Mouse (Mus musculus) midbrain, embryonic 13.5 days (tissue): ENCODE measurements around the gene Cbfb. TPM values are rescaled to one million over a fixed set of nuclear protein-coding genes. Genes with fewer than 3 reads are reported as not detected.

ENCODE experiments used
- ATAC-seq: fragments of 200-750 bp; cut with Nextera tagmentation; 2 replicates; pipeline ENCODE4 v1.8.0; 2017; ENCODE audit warnings: mild to moderate bottlenecking, moderate TSS enrichment, moderate library complexity
- H3K27ac ChIP-seq: fragments of 300-500 bp; sonication (generic); 2 replicates; pipeline ENCODE4 v1.5.1; 2015; ENCODE audit warnings: inconsistent platforms, mild to moderate bottlenecking, moderate library complexity
- H3K27me3 ChIP-seq: fragments of 300-500 bp; sonication (generic); 2 replicates; pipeline ENCODE4 v1.6.1; 2015; ENCODE audit warnings: mild to moderate bottlenecking, inconsistent platforms
- H3K36me3 ChIP-seq: fragments of 300-500 bp; sonication (generic); 2 replicates; pipeline ENCODE4 v1.6.1; 2015; ENCODE audit warnings: mild to moderate bottlenecking, inconsistent platforms
- H3K4me1 ChIP-seq: fragments of 300-500 bp; sonication (generic); replicated peaks from 2 replicates; pipeline ENCODE4 v1.6.1; 2015; ENCODE audit warnings: inconsistent platforms
- H3K4me2 ChIP-seq: fragments of 300-500 bp; sonication (generic); replicated peaks from 2 replicates; pipeline ENCODE4 v1.6.1; 2015; ENCODE audit warnings: moderate library complexity, mild to moderate bottlenecking, inconsistent platforms
- H3K4me3 ChIP-seq: fragments of 300-500 bp; sonication (generic); replicated peaks from 2 replicates; pipeline ENCODE4 v1.5.1; 2015; ENCODE audit warnings: mild to moderate bottlenecking, inconsistent platforms
- H3K9ac ChIP-seq: fragments of 300-500 bp; sonication (generic); replicated peaks from 2 replicates; pipeline ENCODE4 v1.6.1; 2015; ENCODE audit warnings: mild to moderate bottlenecking, inconsistent platforms
- H3K9me3 ChIP-seq: fragments of 300-500 bp; sonication (generic); 2 replicates; pipeline ENCODE4 v1.6.1; 2016; ENCODE audit warnings: mild to moderate bottlenecking, inconsistent platforms
- WGBS: fragments of 180-500 bp; shearing (Covaris S2); methylation state at CpG from one replicate; pipeline ENCODE4 v1.1.7; 2015; 5-methylcytosine and 5-hydroxymethylcytosine counted together
- polyA plus RNA-seq: library from polyadenylated mRNA; unstranded; fragments of >200 nt; fragmentation: Nextera tagmentation; extraction: Ambion mirVana; gene quantifications from 2 replicates; pipeline ENCODE4 v1.2.1, GENCODE M21; 2015

Gene Cbfb
- 23.2 and 25.3 TPM in 2 replicates for polyA plus RNA-seq

GRCm38 (mm10) chr8:105170381-105171115 is at the start of gene Cbfb:
TSS of gene Cbfb (plus strand) at chr8:105170674.
- under 1% methylated on average over 72 of the region's 86 CpGs for WGBS
- Histone ChIP-seq H3K4me3 (peak within 1 kb of the TSS; percentile 93), H3K4me1 (peaks cover 23% of the 10 kb centered on the region), H3K9ac (peak within 1 kb of the TSS; percentile 87), H3K27ac (peak within 1 kb of the TSS; percentile 92), H3K4me2 (peak within 1 kb of the TSS; percentile 74), H3K9me3 (no peaks in the 10 kb centered on the region), H3K36me3 (no peaks in the 10 kb centered on the region), H3K27me3 (no peaks in the 10 kb centered on the region)
- peak; percentile 96 for ATAC-seq

GRCm38 (mm10) chr8:105129864-105130263 is 40.6 kb upstream of the Cbfb start:
- no peak overlapping the region for H3K4me2 ChIP-seq
- no peaks in the 10 kb centered on the region for H3K27me3 ChIP-seq
- no peak overlapping the region for H3K4me3 ChIP-seq
- WGBS = 87% methylated on average over 9 of the region's 9 CpGs
- no peaks in the 10 kb centered on the region for H3K9me3 ChIP-seq
- no peak overlapping the region for H3K27ac ChIP-seq
- H3K36me3 ChIP-seq = no peaks in the 10 kb centered on the region
- H3K4me1 ChIP-seq = no peaks in the 10 kb centered on the region
- H3K9ac ChIP-seq = no peak overlapping the region
- ATAC-seq = no peak

- no peak within 1 kb of the TSS for H3K27ac ChIP-seq
- H3K36me3 ChIP-seq = no peaks in the 10 kb centered on the region
- no peak within 1 kb of the TSS for H3K4me3 ChIP-seq
- no peak within 1 kb of the TSS for H3K9ac ChIP-seq
- 85% methylated on average over 5 of the region's 5 CpGs for WGBS
- H3K27me3 ChIP-seq = no peaks in the 10 kb centered on the region
- H3K9me3 ChIP-seq = no peaks in the 10 kb centered on the region
- no peak for ATAC-seq
- no peaks in the 10 kb centered on the region for H3K4me1 ChIP-seq
- H3K4me2 ChIP-seq = no peak within 1 kb of the TSS
Measured at GRCm38 (mm10) chr8:105131509-105131908, 39.0 kb upstream of the Cbfb start, which contains the start of gene Ces4a. TSS of gene Ces4a (plus strand) at chr8:105131800.

GRCm38 (mm10) chr8:105138423-105138822 is 32.1 kb upstream of the Cbfb start:
- Histone ChIP-seq H3K9me3 (no peaks in the 10 kb centered on the region), H3K36me3 (no peaks in the 10 kb centered on the region), H3K4me3 (no peak overlapping the region), H3K27me3 (no peaks in the 10 kb centered on the region), H3K27ac (no peak overlapping the region), H3K4me1 (no peaks in the 10 kb centered on the region), H3K9ac (no peak overlapping the region), H3K4me2 (no peak overlapping the region)
- 30% methylated on average over 4 of the region's 4 CpGs for WGBS
- no peak for ATAC-seq

DNA sequence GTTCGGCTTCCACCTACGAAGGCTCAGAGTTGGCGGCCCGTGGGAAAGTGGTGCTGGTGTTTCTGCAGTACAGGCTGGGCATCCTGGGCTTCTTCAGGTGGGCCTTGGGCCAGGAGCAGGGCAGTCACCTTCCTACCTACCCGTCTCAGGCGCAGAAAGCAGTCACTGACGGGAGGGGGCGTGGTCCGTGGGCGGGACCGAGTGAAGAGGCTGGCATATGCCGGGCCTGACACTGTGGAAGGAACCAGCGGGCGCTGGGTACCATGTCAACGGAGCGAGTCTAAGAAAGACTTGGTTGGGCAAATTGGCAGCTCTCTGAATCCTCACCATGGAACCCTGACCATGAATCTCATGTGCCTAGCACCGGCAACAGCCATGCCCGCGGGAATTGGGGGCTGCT is 28.1 kb upstream of the Cbfb start:
- no peaks in the 10 kb centered on the region for H3K9me3 ChIP-seq
- WGBS = 47% methylated on average over 19 of the region's 19 CpGs
- no peaks in the 10 kb centered on the region for H3K36me3 ChIP-seq
- no peak overlapping the region for H3K27ac ChIP-seq
- no peaks in the 10 kb centered on the region for H3K4me1 ChIP-seq
- 0 out of 2 replicates have a peak, but pooled peaks have one; percentile 50 for ATAC-seq
- H3K9ac ChIP-seq = no peak overlapping the region
- no peak overlapping the region for H3K4me3 ChIP-seq
- H3K27me3 ChIP-seq = no peaks in the 10 kb centered on the region
- H3K4me2 ChIP-seq = 0 out of 2 replicates have a peak overlapping the region, but pooled peaks have one; percentile 11

- H3K9me3 ChIP-seq = no peaks in the 10 kb centered on the region
Measured at GRCm38 (mm10) chr8:105151654-105152053, 18.8 kb upstream of the Cbfb start.

GRCm38 (mm10) chr8:105152623-105153398 is 17.7 kb upstream of the Cbfb start:
- peak overlapping the region; percentile 58 for H3K4me2 ChIP-seq
- no peaks in the 10 kb centered on the region for H3K9me3 ChIP-seq
- H3K27ac ChIP-seq = peak overlapping the region; percentile 49; the same call in 1 of the 2 replicates
- peak overlapping the region; percentile 34; the same call in 1 of the 2 replicates for H3K9ac ChIP-seq
- peaks cover 14% of the 10 kb centered on the region for H3K4me1 ChIP-seq
- H3K27me3 ChIP-seq = peaks cover 14% of the 10 kb centered on the region; the same call in 1 of the 2 replicates
- H3K36me3 ChIP-seq = no peaks in the 10 kb centered on the region
- H3K4me3 ChIP-seq = peak overlapping the region; percentile 32
- ATAC-seq = peak; percentile 95
- 2% methylated on average over 27 of the region's 27 CpGs for WGBS

More at GRCm38 (mm10) chr8:105151654-105152053, 18.8 kb upstream of the Cbfb start:
- H3K4me3 ChIP-seq = no peak overlapping the region
- peaks cover 14% of the 10 kb centered on the region for H3K4me1 ChIP-seq
- no peak overlapping the region for H3K27ac ChIP-seq
- 69% methylated on average over 4 of the region's 4 CpGs for WGBS
- H3K36me3 ChIP-seq = no peaks in the 10 kb centered on the region
- H3K27me3 ChIP-seq = peaks cover 14% of the 10 kb centered on the region; the same call in 1 of the 2 replicates
- no peak overlapping the region for H3K4me2 ChIP-seq
- no peak overlapping the region for H3K9ac ChIP-seq
- no peak for ATAC-seq

DNA sequence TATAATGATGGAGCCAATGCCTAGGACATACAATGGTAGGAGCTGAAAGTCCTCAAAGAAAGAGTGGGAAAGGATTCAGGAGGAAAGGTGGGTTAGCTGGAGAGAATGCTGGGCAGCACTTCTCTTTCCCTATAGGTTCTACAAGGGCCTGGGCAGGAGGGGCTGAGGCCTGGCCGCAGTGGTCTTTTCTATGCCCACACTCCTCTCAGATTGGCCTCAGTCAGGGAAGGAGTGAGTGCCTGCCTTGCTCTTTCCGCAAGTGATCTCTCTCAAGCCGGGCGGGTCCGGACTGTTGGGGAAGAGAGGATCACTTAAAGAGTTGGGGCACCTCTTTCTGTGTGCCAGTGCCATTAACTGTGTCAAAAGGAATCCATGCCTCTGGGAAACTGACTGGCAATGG is 16.2 kb upstream of the Cbfb start:
- Histone ChIP-seq H3K27me3 (peaks cover 14% of the 10 kb centered on the region; the same call in 1 of the 2 replicates), H3K4me2 (no peak overlapping the region), H3K9ac (no peak overlapping the region), H3K9me3 (no peaks in the 10 kb centered on the region), H3K36me3 (no peaks in the 10 kb centered on the region), H3K27ac (no peak overlapping the region), H3K4me3 (no peak overlapping the region), H3K4me1 (peaks cover 14% of the 10 kb centered on the region)
- WGBS = 96% methylated on average over 5 of the region's 5 CpGs
- ATAC-seq = no peak

DNA sequence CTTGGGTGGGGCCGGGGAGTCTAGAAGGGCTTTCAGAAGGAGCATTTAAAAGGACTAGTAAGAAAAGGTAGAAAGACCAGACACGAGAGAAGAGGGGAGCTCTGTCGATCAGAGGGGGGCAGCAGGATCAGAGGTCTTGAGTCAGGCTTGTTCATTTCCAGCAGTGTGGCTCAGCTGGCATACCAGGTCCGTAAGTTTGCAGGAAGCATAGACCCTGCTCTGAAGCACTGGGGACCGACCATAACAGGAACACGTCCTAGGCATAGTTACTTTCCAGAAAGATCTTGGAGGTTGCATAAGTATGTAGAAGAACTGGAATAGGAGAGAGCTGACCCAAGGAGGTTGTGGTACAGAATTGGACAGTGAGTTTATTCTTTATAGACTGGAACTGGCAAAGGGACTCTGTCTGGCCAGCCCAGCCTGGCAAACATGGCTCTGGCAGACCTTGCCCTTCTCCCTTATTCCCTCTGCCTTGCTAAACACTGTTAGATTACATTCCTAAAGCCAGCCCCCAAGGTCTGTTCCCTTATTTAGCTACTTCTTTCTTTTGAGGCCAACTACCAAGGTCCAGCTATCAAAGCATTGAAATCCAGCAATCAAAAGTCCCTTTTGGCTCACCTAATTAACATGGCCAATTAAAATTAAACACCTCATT is 15.3 kb upstream of the Cbfb start:
- no peak for ATAC-seq
- Histone ChIP-seq H3K27me3 (peaks cover 13% of the 10 kb centered on the region; the same call in 1 of the 2 replicates), H3K27ac (no peak overlapping the region), H3K4me3 (no peak overlapping the region), H3K36me3 (no peaks in the 10 kb centered on the region), H3K9me3 (no peaks in the 10 kb centered on the region), H3K4me2 (no peak overlapping the region), H3K4me1 (peaks cover 14% of the 10 kb centered on the region), H3K9ac (no peak overlapping the region)
- 84% methylated on average over 6 of the region's 6 CpGs for WGBS

- no peak for ATAC-seq
- peaks cover 9% of the 10 kb centered on the region for H3K4me1 ChIP-seq
- no peak overlapping the region for H3K9ac ChIP-seq
- peaks cover 3% of the 10 kb centered on the region; the same call in 1 of the 2 replicates for H3K27me3 ChIP-seq
- H3K4me3 ChIP-seq = no peak overlapping the region
- 58% methylated on average over 10 of the region's 10 CpGs for whole genome bisulfite sequencing
- H3K4me2 ChIP-seq = no peak overlapping the region
- no peaks in the 10 kb centered on the region for H3K36me3 ChIP-seq
- H3K27ac ChIP-seq = no peak overlapping the region
- H3K9me3 ChIP-seq = no peaks in the 10 kb centered on the region
Measured at GRCm38 (mm10) chr8:105157555-105157954, 12.9 kb upstream of the Cbfb start.

- Histone ChIP-seq H3K9ac (no peak overlapping the region), H3K4me2 (no peak overlapping the region), H3K36me3 (no peaks in the 10 kb centered on the region), H3K9me3 (no peaks in the 10 kb centered on the region), H3K27ac (no peak overlapping the region), H3K4me3 (no peak overlapping the region), H3K4me1 (peaks cover 4% of the 10 kb centered on the region), H3K27me3 (peaks cover 3% of the 10 kb centered on the region; the same call in 1 of the 2 replicates)
- WGBS = 74% methylated on average over 3 of the region's 3 CpGs
- ATAC-seq = no peak
Measured at GRCm38 (mm10) chr8:105158084-105158483, 12.4 kb upstream of the Cbfb start.
